Mouse (Mus musculus) gastrocnemius, adult 8-10 months (tissue): ENCODE measurements around the gene Dusp7. TPM values are rescaled to one million over a fixed set of nuclear protein-coding genes. Genes with fewer than 3 reads are reported as not detected.

ENCODE experiments used
- DNase-seq, 2 experiments: peaks; one replicate each; pipeline ENCODE4 v3.0.0; 2022; ENCODE audit warnings: low spot score in 2 of 2
- total RNA-seq, 4 experiments: library from RNA; stranded (reverse); gene quantifications; 2 replicates each; pipeline ENCODE4 v1.2.4; 2022

Gene Dusp7
- total RNA-seq: 10 to 100 TPM; 15.4 to 53.2 (median 35.0) TPM

- DNase-seq: peak; percentile 79 to 88
Measured at GRCm38 (mm10) chr9:106368112-106368717, at the start of gene Dusp7. Gene Dusp7, plus strand, starts transcription at chr9:106368632.

GRCm38 (mm10) chr9:106319095-106319494, 49.3 kb upstream of the Dusp7 start:
- no peak for DNase-seq

GRCm38 (mm10) chr9:106322497-106322896, 45.9 kb upstream of the Dusp7 start:
- no peak for DNase-seq

GRCm38 (mm10) chr9:106326241-106326640, 42.2 kb upstream of the Dusp7 start:
- no peak for DNase-seq

- DNase-seq: no peak
Measured at GRCm38 (mm10) chr9:106327125-106327809, 41.2 kb upstream of the Dusp7 start.

DNA sequence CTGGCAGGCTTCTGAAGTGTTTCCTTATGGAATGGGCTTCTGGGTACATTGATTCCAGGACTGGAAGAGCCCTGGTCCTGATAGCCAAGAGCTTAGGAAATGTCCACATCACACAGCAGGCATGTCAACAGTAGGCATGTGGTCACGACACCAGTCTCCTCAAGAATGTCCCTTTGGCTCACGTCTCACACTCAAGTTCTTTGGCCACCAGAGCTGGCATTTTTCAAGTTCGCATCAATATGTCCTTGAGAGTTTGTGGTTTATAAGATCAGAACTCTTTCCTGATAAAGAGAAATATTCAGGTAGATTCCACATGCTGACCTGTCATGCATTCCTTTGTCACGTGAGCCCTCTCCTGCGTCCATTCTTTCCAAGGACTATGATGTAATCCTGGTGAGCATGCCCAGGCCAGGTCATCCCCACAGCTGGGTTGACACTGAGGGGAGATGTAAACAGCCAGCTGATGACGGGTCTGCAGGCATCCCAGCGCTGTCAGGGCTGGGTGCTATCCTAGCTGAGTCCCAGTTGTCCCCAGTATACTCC, 40.3 kb upstream of the Dusp7 start:
- no peak for DNase-seq

DNA sequence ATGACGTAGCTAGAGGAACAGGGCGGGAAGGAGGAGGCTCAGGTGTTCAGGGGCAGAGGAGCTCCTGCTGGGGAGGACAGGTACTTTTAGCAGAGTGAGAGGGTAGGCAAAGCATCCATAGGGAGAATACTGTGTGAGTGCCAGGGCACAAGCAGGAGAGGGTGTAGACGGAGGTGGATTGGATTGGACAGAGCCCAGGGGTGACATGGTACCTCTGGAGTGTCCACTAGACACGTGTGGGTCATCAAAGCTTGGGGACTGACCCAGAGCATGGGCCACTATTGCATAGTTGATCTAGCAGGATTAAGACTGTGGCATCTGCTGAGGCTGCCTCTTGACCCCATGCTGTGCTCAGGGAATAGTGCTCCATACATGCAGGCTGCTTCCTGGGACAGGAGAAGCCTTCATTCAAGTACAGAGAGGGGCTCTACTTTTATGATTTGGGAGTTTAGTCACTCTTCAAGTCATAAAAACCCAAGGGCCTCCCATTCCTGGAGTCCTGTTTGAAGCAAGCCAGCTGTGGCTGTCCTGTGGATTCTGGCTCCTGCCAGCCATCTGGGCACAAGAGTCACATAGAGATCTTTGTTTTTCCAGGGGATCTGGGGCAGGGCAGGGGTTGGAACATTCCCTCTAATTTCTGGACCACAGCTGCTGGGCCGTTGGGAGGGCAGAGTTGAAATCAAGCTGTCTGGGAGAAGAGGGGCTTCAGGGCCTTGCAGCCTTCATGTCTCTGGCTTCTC, 39.5 kb upstream of the Dusp7 start:
- no peak for DNase-seq

DNA sequence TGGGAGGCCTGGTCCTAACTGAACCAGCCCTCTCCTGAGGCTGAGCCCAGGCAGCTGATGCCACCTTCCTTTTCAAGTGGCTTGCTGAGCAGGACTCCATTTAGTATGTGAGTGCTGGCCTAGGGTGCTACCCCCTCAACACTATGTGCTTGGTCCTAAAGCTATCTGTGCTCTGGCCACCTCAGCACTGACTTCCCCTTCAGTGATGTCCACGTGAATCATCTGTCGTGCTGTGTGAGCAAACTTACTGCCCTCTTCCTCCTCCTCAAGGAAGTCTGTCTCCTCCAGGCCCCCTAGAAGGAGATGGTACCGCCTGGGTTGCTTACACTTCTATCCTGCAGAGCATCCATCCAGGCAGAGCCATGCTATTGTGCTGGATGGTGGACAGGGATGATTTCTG, 35.7 kb upstream of the Dusp7 start:
- no peak for DNase-seq

- no peak for DNase-seq
Measured at GRCm38 (mm10) chr9:106337620-106338019, 30.8 kb upstream of the Dusp7 start.

- no peak for DNase-seq
Measured at GRCm38 (mm10) chr9:106338462-106339172, 29.8 kb upstream of the Dusp7 start.

DNA sequence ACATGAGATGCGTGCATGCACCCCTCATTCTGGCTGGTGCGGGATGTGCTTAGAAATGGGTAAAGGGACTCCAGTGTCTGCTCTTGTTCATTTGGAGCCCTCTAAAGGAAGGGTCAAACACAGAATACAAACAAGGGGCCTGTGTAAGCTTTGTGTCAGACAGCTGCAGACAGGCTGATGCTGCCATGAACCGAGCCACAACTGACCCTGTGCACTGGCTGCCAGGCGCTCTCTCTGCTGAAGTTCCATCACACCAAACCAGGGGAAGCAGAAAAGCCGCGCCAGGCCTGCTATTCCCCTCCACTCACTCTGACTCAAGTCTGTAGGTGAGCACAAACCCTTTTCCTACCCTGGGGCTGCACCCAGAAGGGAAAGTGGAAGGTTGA, 29.3 kb upstream of the Dusp7 start:
- DNase-seq: no peak

GRCm38 (mm10) chr9:106339730-106340129, 28.7 kb upstream of the Dusp7 start:
- no peak for DNase-seq

DNA sequence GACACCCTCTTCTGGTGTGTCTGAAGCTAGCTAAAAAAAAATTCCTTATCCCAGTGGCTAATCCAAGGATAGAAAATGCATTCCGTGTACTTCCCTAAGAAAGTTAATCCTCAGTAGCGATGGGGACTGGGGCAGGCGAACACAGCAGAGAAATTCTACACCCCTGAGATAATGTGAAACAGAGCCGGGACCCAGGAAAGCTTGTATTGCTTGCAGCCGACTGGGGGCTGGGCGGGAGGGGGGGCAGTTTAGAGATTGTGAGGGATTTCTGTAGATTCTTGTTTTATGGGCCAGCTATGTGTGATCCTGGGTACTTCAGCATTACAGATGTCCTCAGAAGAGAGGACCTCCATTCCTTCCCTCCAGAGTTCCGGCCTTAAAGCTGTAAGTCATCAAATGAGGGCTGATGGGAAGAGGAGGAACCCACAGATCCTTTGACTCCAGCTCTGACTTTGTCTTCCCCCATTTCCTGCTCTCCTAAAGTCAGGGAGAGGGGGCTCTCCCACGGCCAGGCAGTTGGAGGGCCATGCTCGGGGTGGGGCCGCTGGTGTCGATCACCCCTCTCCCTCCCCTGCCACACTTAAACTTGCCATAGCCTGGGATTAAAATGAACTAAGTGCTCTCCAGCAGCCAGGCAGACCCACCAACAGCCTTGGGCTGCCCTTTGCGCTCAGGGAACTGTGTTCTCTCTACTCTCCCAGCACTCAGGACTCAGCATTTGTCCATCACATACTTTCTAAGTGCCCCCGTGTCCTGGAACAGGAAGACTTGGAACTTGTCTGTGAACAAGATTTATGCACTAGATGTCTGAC, 27.7 kb upstream of the Dusp7 start:
- DNase-seq: no peak

DNA sequence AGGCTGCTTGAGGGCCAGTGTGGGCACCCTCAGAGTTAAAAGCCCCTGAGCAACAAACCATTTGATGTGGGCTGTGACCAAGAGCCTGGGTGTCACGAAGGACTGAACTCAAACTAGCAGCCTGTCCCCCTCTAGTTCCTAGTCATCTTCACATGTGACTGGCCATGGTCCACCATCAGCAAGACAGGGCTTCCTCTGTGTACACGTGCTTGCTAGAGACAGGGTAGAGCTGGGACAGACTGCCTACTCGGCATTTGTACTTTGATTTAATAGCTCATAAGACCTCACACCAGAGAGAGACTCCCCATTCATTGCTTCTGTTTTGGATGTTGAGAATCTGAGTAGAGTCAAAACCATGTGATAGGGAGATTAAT, 27.1 kb upstream of the Dusp7 start:
- no peak for DNase-seq

GRCm38 (mm10) chr9:106342573-106342972, 25.9 kb upstream of the Dusp7 start:
- DNase-seq: no peak

GRCm38 (mm10) chr9:106345167-106345566, 23.3 kb upstream of the Dusp7 start:
- DNase-seq: peak; percentile 49 to 73

GRCm38 (mm10) chr9:106345630-106346029, 22.8 kb upstream of the Dusp7 start:
- no peak for DNase-seq

GRCm38 (mm10) chr9:106348281-106348680, 20.2 kb upstream of the Dusp7 start:
- no peak for DNase-seq

DNA sequence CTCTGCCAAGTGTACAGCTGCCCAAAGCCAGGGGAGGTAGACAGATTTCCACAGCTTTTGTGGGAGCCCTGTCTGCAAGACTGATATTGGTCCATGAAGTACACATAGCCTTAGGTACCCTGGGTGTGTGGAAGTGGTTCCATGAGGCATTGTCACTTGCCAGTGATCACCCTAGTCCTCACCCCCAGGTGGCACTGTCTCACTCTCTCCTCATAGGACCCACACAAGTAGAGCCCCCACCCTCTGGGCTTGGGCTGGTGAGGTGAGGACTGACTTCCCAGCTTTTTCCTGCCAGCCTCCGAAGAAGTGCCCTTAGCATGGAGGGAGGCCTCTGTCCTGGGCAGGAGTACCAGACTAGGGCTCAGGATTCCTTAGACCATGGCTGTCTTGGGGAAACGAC, 19.4 kb upstream of the Dusp7 start:
- DNase-seq: peak in 1 of 2 experiments; percentile 31

DNA sequence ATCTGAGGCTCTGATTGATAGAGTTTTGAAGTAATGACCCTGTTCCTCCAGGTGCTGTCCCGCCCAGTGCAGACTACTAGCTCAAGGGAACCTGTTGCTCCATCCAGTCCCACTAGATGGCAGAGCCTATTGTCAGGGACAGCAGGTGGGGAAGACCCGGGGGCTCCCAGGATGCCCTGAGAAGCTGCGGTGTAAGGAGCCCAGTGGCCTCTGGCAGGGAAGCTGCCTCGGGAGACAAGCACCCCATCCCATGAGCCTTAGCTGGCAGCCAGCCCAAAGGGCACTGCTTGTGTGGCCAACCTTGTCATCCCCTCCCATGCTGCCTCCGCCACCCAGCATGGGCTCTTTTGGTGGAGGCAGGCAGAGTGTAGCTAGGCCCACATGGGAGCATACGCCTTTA, 17.3 kb upstream of the Dusp7 start:
- DNase-seq: no peak

DNA sequence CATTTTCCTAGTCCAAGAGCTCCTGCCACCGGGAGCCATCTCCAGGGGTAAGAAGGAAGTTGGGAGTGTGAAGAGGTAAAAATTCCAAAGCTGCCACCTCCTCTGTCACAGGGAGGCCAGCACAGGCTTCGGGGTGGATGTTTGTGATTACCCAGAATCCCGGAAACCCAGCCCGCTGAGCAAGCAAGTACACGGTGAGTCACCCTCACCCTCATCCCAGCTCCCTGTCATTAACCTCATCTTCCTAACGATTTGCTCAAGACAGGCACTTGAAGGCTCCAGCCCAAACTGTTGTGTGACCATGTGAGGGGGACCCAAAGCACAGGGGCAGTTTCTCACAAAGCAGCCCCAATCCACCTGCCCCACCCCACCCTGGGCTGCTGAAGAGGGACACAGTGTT, 14.7 kb upstream of the Dusp7 start:
- no peak for DNase-seq
